Mouse (Mus musculus): Measurements from ENCODE around the gene Gnb3. TPM values are rescaled to one million over a fixed set of nuclear protein-coding genes. Genes with fewer than 3 reads are reported as not detected.

The Gnb3 gene
- polyA plus RNA-seq, 1 experiment from 2014 or later: 0.53 TPM

DNA sequence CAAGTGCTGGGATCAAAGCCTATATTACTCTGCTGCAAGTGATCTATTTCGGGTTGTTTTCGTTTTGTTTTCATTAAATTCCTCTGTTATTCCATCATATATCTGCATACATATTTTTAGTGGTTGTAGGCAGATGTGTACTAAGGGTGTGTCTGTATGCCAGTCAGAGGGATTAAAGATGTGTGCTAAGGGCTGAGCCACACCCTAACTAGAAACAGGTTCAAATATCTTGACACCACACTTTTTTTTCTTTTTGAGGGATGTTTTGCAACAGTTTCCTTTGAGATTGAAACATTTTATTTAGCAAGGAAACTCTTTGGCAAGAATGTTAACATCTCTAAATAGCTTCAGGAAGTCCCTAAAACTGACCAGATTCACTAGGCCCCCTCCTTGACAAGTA lies 43.9 kb downstream of the Gnb3 start:
- Histone ChIP-seq H3K9me3 (ENCODE audit: control insufficient read depth, low read length) (no peaks in the 10 kb centered on the region), H3K36me3 (ENCODE audit: control insufficient read depth, insufficient read depth, low read length) (no peaks in the 10 kb centered on the region), H3K27me3 (ENCODE audit: control insufficient read depth, insufficient read depth, low read length) (no peaks in the 10 kb centered on the region), H3K27ac (replicated peaks) (peak overlapping the region; percentile 79), H3K9ac (ENCODE audit: low read length) (no peak overlapping the region), H3K4me3 (ENCODE audit: low read depth, low read length) (no peak overlapping the region), H3K4me1 (replicated peaks; ENCODE audit: control insufficient read depth, insufficient read depth) (no peaks in the 10 kb centered on the region), H3K4me2 (replicated peaks; ENCODE audit: low read depth) (no peak overlapping the region)
- peak; percentile 95 for ATAC-seq (ENCODE audit: low FRiP score, low TSS enrichment)
- WGBS: 49% methylated on average over 2 of the region's 2 CpGs
- no peak for DNase-seq (ENCODE audit: low spot score)
- TF ChIP-seq EP300 (optimal IDR thresholded peaks at IDR 0.05) (peak; percentile 72), CTCF (IDR thresholded peaks at IDR 0.05; ENCODE audit: low read depth) (no peak)

DNA sequence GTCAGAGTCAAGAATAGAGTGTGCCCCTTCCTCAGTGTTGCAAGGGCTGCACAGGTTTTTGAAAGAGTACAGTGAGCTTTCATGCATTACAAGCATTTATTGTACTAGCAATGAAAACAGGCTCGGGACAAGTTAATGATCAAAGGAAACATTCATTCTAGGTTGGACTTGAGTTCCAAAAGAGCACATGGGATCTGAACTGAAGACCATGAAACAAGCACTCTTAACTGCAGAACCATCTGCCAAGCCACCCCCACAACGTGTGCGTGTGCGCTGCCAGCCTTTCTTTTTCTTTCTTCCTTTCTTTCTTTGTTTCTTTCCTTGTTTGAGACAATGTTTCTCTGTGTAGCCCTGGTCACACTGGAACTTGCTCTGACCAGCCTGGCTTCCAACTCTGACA lies 44.3 kb downstream of the Gnb3 start:
- no peak; the same call in none of the 2 replicates for ATAC-seq (ENCODE audit: low FRiP score, low TSS enrichment)
- WGBS: 60% methylated on average over 4 of the region's 4 CpGs

DNA sequence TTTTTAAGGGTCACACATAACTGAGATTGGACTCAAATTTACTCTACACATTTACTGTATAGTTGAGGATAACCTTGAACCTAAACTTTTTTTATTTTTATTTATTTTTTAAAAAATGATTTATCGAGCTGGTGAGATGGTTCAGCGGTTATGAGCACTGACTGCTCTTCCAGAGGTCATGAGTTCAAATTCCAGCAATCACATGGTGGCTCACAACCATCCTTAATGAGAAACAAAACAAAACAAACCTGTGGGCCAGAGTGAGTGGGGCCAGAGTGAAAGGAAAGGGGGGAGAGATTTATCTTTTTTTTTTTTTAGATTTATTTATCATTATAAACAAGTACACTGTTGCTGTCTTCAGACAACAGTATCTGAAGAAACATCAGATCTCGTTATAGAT lies 48.2 kb downstream of the Gnb3 start:
- Histone ChIP-seq H3K27me3 (ENCODE audit: control insufficient read depth, insufficient read depth, low read length) (no peaks in the 10 kb centered on the region), H3K9me3 (ENCODE audit: control insufficient read depth, low read length) (no peaks in the 10 kb centered on the region), H3K27ac (replicated peaks) (no peak overlapping the region), H3K4me3 (ENCODE audit: low read depth, low read length) (no peak overlapping the region), H3K36me3 (ENCODE audit: control insufficient read depth, insufficient read depth, low read length) (no peaks in the 10 kb centered on the region), H3K4me2 (replicated peaks; ENCODE audit: low read depth) (no peak overlapping the region), H3K4me1 (replicated peaks; ENCODE audit: control insufficient read depth, insufficient read depth) (no peaks in the 10 kb centered on the region), H3K9ac (ENCODE audit: low read length) (no peak overlapping the region)
- ATAC-seq (ENCODE audit: low FRiP score, low TSS enrichment) (no peak), DNase-seq (ENCODE audit: low spot score) (no peak)
- no peak for TF ChIP-seq CTCF (IDR thresholded peaks at IDR 0.05; ENCODE audit: low read depth)
- WGBS: 83% methylated on average over 3 of the region's 3 CpGs

More for the DNA sequence above, 44.3 kb downstream of the Gnb3 start:
- H3K27ac ChIP-seq (replicated peaks): peak overlapping the region; percentile 79
- no peak overlapping the region for H3K4me3 ChIP-seq (ENCODE audit: low read depth, low read length)
- no peak for TF ChIP-seq EP300 (optimal IDR thresholded peaks at IDR 0.05)
- no peak overlapping the region for H3K4me2 ChIP-seq (replicated peaks; ENCODE audit: low read depth)
- no peak for DNase-seq (ENCODE audit: low spot score)
- no peaks in the 10 kb centered on the region for H3K9me3 ChIP-seq (ENCODE audit: control insufficient read depth, low read length)
- no peaks in the 10 kb centered on the region for H3K4me1 ChIP-seq (replicated peaks; ENCODE audit: control insufficient read depth, insufficient read depth)
- no peaks in the 10 kb centered on the region for H3K27me3 ChIP-seq (ENCODE audit: control insufficient read depth, insufficient read depth, low read length)
- no peaks in the 10 kb centered on the region for H3K36me3 ChIP-seq (ENCODE audit: control insufficient read depth, insufficient read depth, low read length)
- no peak overlapping the region for H3K9ac ChIP-seq (ENCODE audit: low read length)

DNA sequence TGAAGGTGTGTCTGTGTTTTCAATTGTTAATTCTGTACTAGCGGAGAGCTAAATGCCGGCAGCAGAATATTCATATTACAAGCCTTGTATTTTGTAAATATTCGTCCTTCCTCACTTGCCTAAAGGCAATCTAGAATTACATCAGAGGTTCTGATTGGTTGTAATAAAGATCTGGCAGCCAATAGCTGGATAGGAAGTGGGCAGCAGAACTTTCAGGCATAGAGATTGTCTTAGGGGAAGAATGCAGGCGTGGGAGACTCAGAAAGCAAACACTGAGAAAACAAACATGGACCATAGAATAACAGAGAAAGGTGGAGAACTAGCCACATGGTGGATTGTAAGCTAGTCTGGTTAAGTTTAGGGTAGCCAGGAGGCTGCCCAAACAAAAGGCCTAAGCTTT lies 50.0 kb downstream of the Gnb3 start:
- Histone ChIP-seq H3K4me2 (replicated peaks; ENCODE audit: low read depth) (no peak overlapping the region), H3K4me1 (replicated peaks; ENCODE audit: control insufficient read depth, insufficient read depth) (no peaks in the 10 kb centered on the region), H3K27ac (replicated peaks) (no peak overlapping the region), H3K36me3 (ENCODE audit: control insufficient read depth, insufficient read depth, low read length) (no peaks in the 10 kb centered on the region), H3K9me3 (ENCODE audit: control insufficient read depth, low read length) (no peaks in the 10 kb centered on the region), H3K9ac (ENCODE audit: low read length) (no peak overlapping the region), H3K27me3 (ENCODE audit: control insufficient read depth, insufficient read depth, low read length) (no peaks in the 10 kb centered on the region), H3K4me3 (ENCODE audit: low read depth, low read length) (no peak overlapping the region)
- DNase-seq (ENCODE audit: low spot score) (no peak), ATAC-seq (ENCODE audit: low FRiP score, low TSS enrichment) (peak; percentile 58; the same call in 1 of the 2 replicates)
- 45% methylated on average over 4 of the region's 4 CpGs for WGBS
- TF ChIP-seq CTCF (IDR thresholded peaks at IDR 0.05; ENCODE audit: low read depth) (no peak), EP300 (optimal IDR thresholded peaks at IDR 0.05) (no peak)

DNA sequence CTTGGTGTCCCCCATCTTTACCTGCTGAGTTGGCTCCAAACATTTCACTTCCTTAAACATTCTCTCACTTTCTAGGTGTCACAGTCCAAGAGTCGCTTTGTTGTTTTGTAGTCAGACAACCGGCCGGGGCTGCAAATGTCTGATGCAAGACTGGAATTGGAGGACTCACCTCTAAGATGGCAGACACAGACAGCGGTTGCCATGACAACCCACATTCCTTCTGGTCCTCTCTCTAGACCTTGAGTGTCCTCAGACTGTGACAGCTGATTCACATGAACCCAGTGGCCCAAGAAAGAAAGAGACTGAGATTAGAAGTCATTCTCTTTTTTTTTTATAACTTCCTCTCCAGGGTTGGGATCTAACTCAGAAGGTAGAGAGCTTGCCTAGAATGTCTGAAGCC lies 50.6 kb downstream of the Gnb3 start:
- Histone ChIP-seq H3K36me3 (ENCODE audit: control insufficient read depth, insufficient read depth, low read length) (no peaks in the 10 kb centered on the region), H3K9me3 (ENCODE audit: control insufficient read depth, low read length) (no peaks in the 10 kb centered on the region), H3K4me3 (ENCODE audit: low read depth, low read length) (no peak overlapping the region), H3K27me3 (ENCODE audit: control insufficient read depth, insufficient read depth, low read length) (no peaks in the 10 kb centered on the region), H3K9ac (ENCODE audit: low read length) (no peak overlapping the region), H3K4me1 (replicated peaks; ENCODE audit: control insufficient read depth, insufficient read depth) (no peaks in the 10 kb centered on the region), H3K27ac (replicated peaks) (no peak overlapping the region), H3K4me2 (replicated peaks; ENCODE audit: low read depth) (no peak overlapping the region)
- peak; percentile 49; the same call in 1 of the 2 replicates for ATAC-seq (ENCODE audit: low FRiP score, low TSS enrichment)
- peak; percentile 15 for DNase-seq (ENCODE audit: low spot score)
- 82% methylated on average over 4 of the region's 4 CpGs for WGBS
- TF ChIP-seq CTCF (IDR thresholded peaks at IDR 0.05; ENCODE audit: low read depth): no peak
- no peak for TF ChIP-seq EP300 (optimal IDR thresholded peaks at IDR 0.05)

DNA sequence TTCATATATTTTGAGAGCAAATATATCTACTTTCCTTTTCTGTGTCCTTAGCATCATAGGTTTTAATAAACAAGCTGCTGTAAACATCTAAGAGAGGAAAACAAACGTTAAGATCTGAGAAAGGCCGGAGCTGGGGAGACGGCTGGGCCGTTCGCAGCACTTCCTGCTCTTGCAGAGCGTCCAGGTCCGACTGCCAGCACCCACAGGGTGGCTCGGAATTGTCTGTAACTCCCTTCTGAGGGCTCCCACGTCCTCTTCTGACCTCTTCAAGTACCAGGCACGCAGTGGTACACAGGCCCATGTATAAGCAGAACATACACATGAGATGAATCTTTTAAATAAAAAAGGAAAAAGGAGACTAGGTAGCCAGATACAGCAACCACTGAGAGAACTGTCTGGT lies 52.4 kb downstream of the Gnb3 start:
- Histone ChIP-seq H3K4me2 (replicated peaks; ENCODE audit: low read depth) (no peak overlapping the region), H3K9ac (ENCODE audit: low read length) (no peak overlapping the region), H3K36me3 (ENCODE audit: control insufficient read depth, insufficient read depth, low read length) (no peaks in the 10 kb centered on the region), H3K4me3 (ENCODE audit: low read depth, low read length) (no peak overlapping the region), H3K4me1 (replicated peaks; ENCODE audit: control insufficient read depth, insufficient read depth) (no peaks in the 10 kb centered on the region), H3K9me3 (ENCODE audit: control insufficient read depth, low read length) (no peaks in the 10 kb centered on the region), H3K27ac (replicated peaks) (no peak overlapping the region), H3K27me3 (ENCODE audit: control insufficient read depth, insufficient read depth, low read length) (no peaks in the 10 kb centered on the region)
- WGBS: 74% methylated on average over 10 of the region's 10 CpGs
- ATAC-seq (ENCODE audit: low FRiP score, low TSS enrichment) (no peak), DNase-seq (ENCODE audit: low spot score) (no peak)
- TF ChIP-seq CTCF (IDR thresholded peaks at IDR 0.05; ENCODE audit: low read depth) (no peak), EP300 (optimal IDR thresholded peaks at IDR 0.05) (no peak)

Measured in stomach, postnatal 0 days (tissue).